Mouse (Mus musculus): ENCODE measurements around the gene Gm20422. TPM values are rescaled to one million over a fixed set of nuclear protein-coding genes. Genes with fewer than 3 reads are reported as not detected.
"Not testable (repeated sequence)": the region's sequence is repeated elsewhere in the genome, so short reads cannot be mapped to it uniquely, and the experiment has no call there.

Gm20422 gene
- polyA plus RNA-seq, 1 experiment from 2014 or later: 0.82 TPM

DNA sequence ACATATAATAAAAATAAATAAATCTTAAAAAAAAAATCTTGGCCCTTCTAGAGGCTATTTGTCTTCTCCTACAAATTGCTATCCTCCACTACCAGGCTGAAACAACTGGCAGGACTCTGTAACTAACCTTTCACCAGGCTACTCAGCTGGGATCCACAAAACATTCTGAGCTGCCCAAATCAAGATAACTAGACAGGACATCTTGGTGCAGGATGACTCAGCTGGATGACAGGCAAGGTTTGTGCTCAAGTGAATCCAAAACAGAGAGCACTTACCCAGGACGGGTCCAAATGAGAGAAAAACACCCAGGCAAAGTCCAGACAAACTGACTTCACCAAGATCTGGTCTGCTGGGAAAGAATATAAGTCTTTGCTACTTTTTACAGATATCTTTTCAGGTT lies 39.2 kb downstream of the Gm20422 start:
- no peaks in the 10 kb centered on the region for H3K4me1 ChIP-seq (ENCODE audit: insufficient read depth, low read length)
- no peak overlapping the region for H3K4me3 ChIP-seq (ENCODE audit: low read length)
- no peak overlapping the region for H3K4me2 ChIP-seq (replicated peaks; ENCODE audit: low read depth, low read length)
- H3K27ac ChIP-seq (ENCODE audit: low read length): no peak overlapping the region
- H3K27me3 ChIP-seq (ENCODE audit: insufficient read depth, low read length): no peaks in the 10 kb centered on the region
- no peaks in the 10 kb centered on the region for H3K36me3 ChIP-seq (ENCODE audit: insufficient read depth, low read length)
- H3K9ac ChIP-seq (replicated peaks; ENCODE audit: low read length): no peak overlapping the region
- H3K9me3 ChIP-seq (ENCODE audit: low read length): peaks cover 8% of the 10 kb centered on the region; the same call in 1 of the 2 replicates
- 81% methylated on average over 1 of the region's 1 CpGs for WGBS
- no peak for ATAC-seq (ENCODE audit: low FRiP score, low TSS enrichment)

DNA sequence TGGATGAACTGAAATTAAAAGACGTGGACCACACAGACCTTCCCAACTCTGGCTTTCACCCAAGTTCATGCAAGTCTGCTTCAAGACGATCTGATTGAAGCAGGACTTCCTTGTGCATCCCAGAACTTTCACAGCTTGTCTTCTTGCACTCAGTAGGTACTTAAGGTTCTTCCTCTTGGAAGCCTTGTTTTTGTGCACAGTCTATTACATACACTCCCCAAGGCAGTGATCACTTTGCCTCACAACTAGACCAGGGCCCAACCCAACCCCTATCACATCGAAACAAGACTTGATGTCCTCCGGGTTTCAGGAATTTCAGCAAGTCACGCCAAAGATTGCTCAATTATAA lies 57.5 kb downstream of the Gm20422 start:
- ATAC-seq (ENCODE audit: low FRiP score, low TSS enrichment): peak; percentile 12
- Histone ChIP-seq H3K9me3 (ENCODE audit: low read length) (no peaks in the 10 kb centered on the region), H3K4me2 (replicated peaks; ENCODE audit: low read depth, low read length) (peak overlapping the region; percentile 47), H3K9ac (replicated peaks; ENCODE audit: low read length) (peak overlapping the region; percentile 14; the same call in 1 of the 2 replicates), H3K36me3 (ENCODE audit: insufficient read depth, low read length) (peaks cover 10% of the 10 kb centered on the region), H3K27ac (ENCODE audit: low read length) (peak overlapping the region; percentile 3; the same call in 1 of the 2 replicates), H3K4me3 (ENCODE audit: low read length) (peak overlapping the region; percentile 75), H3K4me1 (ENCODE audit: insufficient read depth, low read length) (peaks cover 14% of the 10 kb centered on the region), H3K27me3 (ENCODE audit: insufficient read depth, low read length) (no peaks in the 10 kb centered on the region)
- WGBS: 48% methylated on average over 5 of the region's 5 CpGs

DNA sequence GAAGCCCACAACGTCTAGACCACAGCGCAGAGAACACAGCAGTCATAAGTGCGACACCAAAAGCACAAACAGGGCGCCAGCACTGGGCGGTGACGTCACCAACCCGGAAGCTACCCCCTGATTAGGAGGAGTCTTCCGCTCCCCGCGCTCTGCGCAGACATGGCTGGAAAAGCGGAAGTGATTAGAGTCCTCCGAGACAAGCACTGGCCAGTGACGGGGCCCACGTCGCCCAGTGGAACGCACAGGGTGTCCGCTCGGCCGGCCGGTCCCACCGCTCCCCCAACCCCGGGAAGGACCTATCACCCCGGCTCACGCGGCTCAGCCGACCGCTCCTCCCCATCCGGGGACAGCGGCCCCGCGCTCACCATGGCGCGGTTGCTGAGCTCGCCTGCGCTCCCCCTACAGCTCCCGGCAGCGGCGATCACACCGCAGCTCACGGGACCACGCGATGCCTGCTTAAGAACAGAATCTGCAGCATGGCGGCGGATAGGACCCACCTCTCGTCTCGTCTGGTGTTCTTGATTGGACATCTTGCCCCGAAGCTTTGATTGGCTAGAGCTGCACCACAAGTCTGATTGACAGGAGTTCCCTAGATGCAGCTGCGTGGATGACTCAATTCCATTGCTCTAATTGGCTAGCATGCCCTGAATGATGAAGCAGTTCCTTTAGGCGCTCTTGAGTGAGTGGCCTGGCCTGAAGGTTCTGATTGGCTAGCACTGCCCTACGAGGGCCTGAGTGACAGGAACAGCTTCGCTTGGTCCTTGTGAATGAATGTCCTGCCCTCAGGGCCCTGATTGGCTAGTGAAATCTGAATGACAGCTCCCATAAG lies 58.1 kb downstream of the Gm20422 start:
- H3K4me2 ChIP-seq (replicated peaks; ENCODE audit: low read depth, low read length): peak overlapping the region; percentile 56

DNA sequence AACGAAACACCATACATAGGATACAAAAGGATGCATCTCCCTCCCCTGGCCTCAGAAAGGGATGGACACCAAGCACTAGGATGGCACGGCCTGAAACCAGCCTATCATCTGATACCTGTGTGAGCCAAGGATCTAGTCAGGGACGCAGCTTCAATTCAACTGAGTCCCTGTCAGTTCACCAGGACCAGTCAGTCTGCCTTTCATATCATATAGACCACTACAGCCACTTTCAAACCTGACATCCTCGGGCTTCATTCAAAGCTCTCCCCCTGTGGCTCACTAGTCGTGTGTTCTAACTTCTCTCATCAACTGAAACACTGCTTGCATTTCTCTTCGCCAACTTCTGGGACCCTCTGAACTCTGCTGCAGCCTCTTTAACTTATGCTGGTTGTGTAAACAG lies 59.3 kb downstream of the Gm20422 start:
- ATAC-seq (ENCODE audit: low FRiP score, low TSS enrichment): no peak
- H3K9ac ChIP-seq (replicated peaks; ENCODE audit: low read length): peak overlapping the region; percentile 41
- H3K9me3 ChIP-seq (ENCODE audit: low read length): no peaks in the 10 kb centered on the region
- H3K36me3 ChIP-seq (ENCODE audit: insufficient read depth, low read length): peaks cover 19% of the 10 kb centered on the region
- H3K4me2 ChIP-seq (replicated peaks; ENCODE audit: low read depth, low read length): peak overlapping the region; percentile 56
- no peaks in the 10 kb centered on the region for H3K27me3 ChIP-seq (ENCODE audit: insufficient read depth, low read length)
- H3K4me1 ChIP-seq (ENCODE audit: insufficient read depth, low read length): peaks cover 14% of the 10 kb centered on the region
- no peak overlapping the region for H3K27ac ChIP-seq (ENCODE audit: low read length)
- peak overlapping the region; percentile 22; the same call in 1 of the 2 replicates for H3K4me3 ChIP-seq (ENCODE audit: low read length)
- 78% methylated on average over 6 of the region's 6 CpGs for WGBS

More for the DNA sequence above, 58.1 kb downstream of the Gm20422 start:
- H3K9me3 ChIP-seq (ENCODE audit: low read length): no peaks in the 10 kb centered on the region
- ATAC-seq (ENCODE audit: low FRiP score, low TSS enrichment): peak; percentile 100
- peak overlapping the region; percentile 99 for H3K27ac ChIP-seq (ENCODE audit: low read length)
- H3K9ac ChIP-seq (replicated peaks; ENCODE audit: low read length): peak overlapping the region; percentile 92
- peaks cover 14% of the 10 kb centered on the region for H3K4me1 ChIP-seq (ENCODE audit: insufficient read depth, low read length)
- WGBS: under 1% methylated on average over 49 of the region's 52 CpGs
- H3K36me3 ChIP-seq (ENCODE audit: insufficient read depth, low read length): peaks cover 13% of the 10 kb centered on the region
- H3K4me3 ChIP-seq (ENCODE audit: low read length): peak overlapping the region; percentile 75
- H3K27me3 ChIP-seq (ENCODE audit: insufficient read depth, low read length): no peaks in the 10 kb centered on the region

DNA sequence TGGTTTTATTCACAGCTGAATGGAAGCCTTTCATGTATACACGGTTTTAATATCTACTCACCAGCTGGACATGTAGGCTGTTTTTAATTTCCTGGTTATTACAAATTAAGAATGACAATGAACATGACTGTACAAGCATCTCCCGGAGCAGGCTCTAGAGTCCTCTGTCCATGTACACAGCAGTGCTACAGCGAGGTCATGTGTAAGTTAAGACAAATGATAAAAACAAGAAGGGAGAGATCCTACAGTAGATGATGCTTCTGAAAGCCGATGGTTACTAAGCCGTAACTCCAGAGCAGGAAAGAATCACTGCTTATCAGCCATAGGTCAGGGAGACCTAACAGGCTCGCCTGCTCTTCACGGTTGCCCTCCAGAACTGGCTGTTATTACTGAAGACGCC lies 61.2 kb downstream of the Gm20422 start:
- no peaks in the 10 kb centered on the region for H3K9me3 ChIP-seq (ENCODE audit: low read length)
- H3K36me3 ChIP-seq (ENCODE audit: insufficient read depth, low read length): peaks cover 37% of the 10 kb centered on the region
- no peak overlapping the region for H3K4me2 ChIP-seq (replicated peaks; ENCODE audit: low read depth, low read length)
- no peaks in the 10 kb centered on the region for H3K27me3 ChIP-seq (ENCODE audit: insufficient read depth, low read length)
- 74% methylated on average over 8 of the region's 8 CpGs for WGBS
- H3K4me3 ChIP-seq (ENCODE audit: low read length): no peak overlapping the region
- H3K4me1 ChIP-seq (ENCODE audit: insufficient read depth, low read length): peaks cover 14% of the 10 kb centered on the region
- no peak overlapping the region for H3K9ac ChIP-seq (replicated peaks; ENCODE audit: low read length)
- no peak overlapping the region for H3K27ac ChIP-seq (ENCODE audit: low read length)
- ATAC-seq (ENCODE audit: low FRiP score, low TSS enrichment): no peak

DNA sequence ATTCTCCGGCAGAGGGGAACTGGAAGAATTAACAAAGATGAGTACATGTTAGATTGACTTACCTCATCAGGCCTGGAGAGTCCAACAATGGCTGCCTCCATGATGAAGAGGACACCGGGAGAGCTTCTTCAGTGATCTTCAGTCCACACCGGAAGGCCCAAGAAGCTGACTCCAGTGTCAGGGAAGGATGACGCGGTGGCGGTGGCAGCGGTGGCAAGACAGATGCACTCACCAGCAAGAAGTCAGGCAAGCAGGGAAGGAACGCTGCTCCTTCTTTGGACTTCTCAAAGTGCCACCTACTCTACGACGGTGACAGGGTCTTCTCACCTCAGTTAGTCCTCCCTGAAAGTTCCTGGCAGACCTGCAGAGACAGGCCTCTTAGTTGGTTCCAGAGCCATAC lies 64.1 kb downstream of the Gm20422 start, which contains the start of gene Zfp869:
TSS of gene Zfp869 (minus strand) at position 101 of the 400 bp plus-strand sequence.
- not testable (repeated sequence) for H3K4me2 ChIP-seq (replicated peaks; ENCODE audit: low read depth, low read length); H3K9ac ChIP-seq (replicated peaks; ENCODE audit: low read length); ATAC-seq (ENCODE audit: low FRiP score, low TSS enrichment); H3K27me3 ChIP-seq (ENCODE audit: insufficient read depth, low read length); H3K9me3 ChIP-seq (ENCODE audit: low read length); H3K27ac ChIP-seq (ENCODE audit: low read length); H3K4me3 ChIP-seq (ENCODE audit: low read length)
- Histone ChIP-seq H3K36me3 (ENCODE audit: insufficient read depth, low read length) (peaks cover 66% of the 10 kb centered on the region), H3K4me1 (ENCODE audit: insufficient read depth, low read length) (peaks cover 13% of the 10 kb centered on the region)
- 97% methylated on average over 10 of the region's 10 CpGs for WGBS

DNA sequence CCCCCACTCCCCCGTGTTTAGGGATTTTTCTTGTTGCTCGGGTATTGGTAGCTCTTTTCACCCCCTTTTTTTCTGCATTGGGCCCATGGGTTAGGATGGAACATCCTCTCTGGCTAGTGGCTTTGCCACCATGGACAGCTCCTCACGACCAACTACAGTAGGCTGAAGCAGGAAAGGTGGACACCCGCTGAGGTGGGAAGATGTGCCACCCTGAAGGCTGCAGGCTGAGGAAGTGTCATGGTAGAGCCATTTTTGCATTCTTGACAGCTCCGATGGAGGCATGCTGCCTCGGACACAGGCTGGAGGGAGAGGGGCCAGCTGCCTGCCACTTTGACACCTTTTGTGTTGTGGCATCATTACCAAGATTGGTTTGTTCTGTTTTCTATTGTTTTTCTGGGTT lies 72.9 kb downstream of the Gm20422 start:
- Histone ChIP-seq H3K27ac (ENCODE audit: low read length) (no peak overlapping the region), H3K9ac (replicated peaks; ENCODE audit: low read length) (no peak overlapping the region), H3K4me3 (ENCODE audit: low read length) (no peak overlapping the region), H3K4me1 (ENCODE audit: insufficient read depth, low read length) (no peaks in the 10 kb centered on the region), H3K27me3 (ENCODE audit: insufficient read depth, low read length) (no peaks in the 10 kb centered on the region), H3K36me3 (ENCODE audit: insufficient read depth, low read length) (peaks cover 41% of the 10 kb centered on the region), H3K9me3 (ENCODE audit: low read length) (peaks cover 3% of the 10 kb centered on the region; the same call in 1 of the 2 replicates), H3K4me2 (replicated peaks; ENCODE audit: low read depth, low read length) (no peak overlapping the region)
- WGBS: 76% methylated on average over 6 of the region's 6 CpGs
- no peak for ATAC-seq (ENCODE audit: low FRiP score, low TSS enrichment)

Other genes starting within 250 kb of the Gm20422 start
- gene Zfp868, start 149.3 kb downstream of the Gm20422 start, polyA plus RNA-seq (2015; fragmentation: Nextera tagmentation; extraction: Ambion mirVana): 26.6 and 30.2 TPM in 2 replicates
- gene Zfp964, start 120.4 kb downstream of the Gm20422 start, polyA plus RNA-seq (2015; fragmentation: Nextera tagmentation; extraction: Ambion mirVana): 2.2 and 2.3 TPM in 2 replicates
- gene Zfp869, start 64.2 kb downstream of the Gm20422 start, polyA plus RNA-seq (2015; fragmentation: Nextera tagmentation; extraction: Ambion mirVana): 32.9 and 35.5 TPM in 2 replicates
- gene Zfp963, start 24.9 kb downstream of the Gm20422 start, polyA plus RNA-seq (2015; fragmentation: Nextera tagmentation; extraction: Ambion mirVana): 6.8 and 8.4 TPM in 2 replicates
- 61.4 and 62.3 TPM in 2 replicates for gene Atp13a1, start 16.3 kb upstream of the Gm20422 start, polyA plus RNA-seq (2015; fragmentation: Nextera tagmentation; extraction: Ambion mirVana)
- 30.1 and 32.8 TPM in 2 replicates for gene Zfp866, start 16.3 kb upstream of the Gm20422 start, polyA plus RNA-seq (2015; fragmentation: Nextera tagmentation; extraction: Ambion mirVana)
- gene Gmip, start 33.8 kb upstream of the Gm20422 start, polyA plus RNA-seq (2015; fragmentation: Nextera tagmentation; extraction: Ambion mirVana): 10.1 and 11.3 TPM in 2 replicates
- 0.86 and 0.96 TPM in 2 replicates for gene Lpar2, start 47.5 kb upstream of the Gm20422 start, polyA plus RNA-seq (2015; fragmentation: Nextera tagmentation; extraction: Ambion mirVana)
- 8.8 and 9.3 TPM in 2 replicates for gene Pbx4, start 57.6 kb upstream of the Gm20422 start, polyA plus RNA-seq (2015; fragmentation: Nextera tagmentation; extraction: Ambion mirVana)
- 0.94 and 0.99 TPM in 2 replicates for gene Cilp2, start 112.8 kb upstream of the Gm20422 start, polyA plus RNA-seq (2015; fragmentation: Nextera tagmentation; extraction: Ambion mirVana)
- gene Tssk6, start 127.3 kb upstream of the Gm20422 start, polyA plus RNA-seq (2015; fragmentation: Nextera tagmentation; extraction: Ambion mirVana): 3.8 and 3.9 TPM in 2 replicates
- gene Ndufa13, start 127.7 kb upstream of the Gm20422 start, polyA plus RNA-seq (2015; fragmentation: Nextera tagmentation; extraction: Ambion mirVana): 197 and 199 TPM in 2 replicates
- 3.1 and 5.0 TPM in 2 replicates for gene Yjefn3, start 127.8 kb upstream of the Gm20422 start, polyA plus RNA-seq (2015; fragmentation: Nextera tagmentation; extraction: Ambion mirVana)
- 40.6 and 43.3 TPM in 2 replicates for gene Gatad2a, start 221.5 kb upstream of the Gm20422 start, polyA plus RNA-seq (2015; fragmentation: Nextera tagmentation; extraction: Ambion mirVana)

Data from kidney, embryonic 16.5 days (tissue).